Mouse (Mus musculus) mature B cell (primary cell): ENCODE results near the gene Phb.

Experiments
- in situ Hi-C: fragments of 300-500 bp; cut with MboI; formaldehyde crosslinking; loops from 2 replicates; pipeline ENCODE4 v1.14.3; 2019

Phb gene

GRCm38 (mm10) chr11:95666529-95667149, at the start of gene Phb:
TSS of gene Phb (plus strand) at chr11:95666957.
- in situ Hi-C loops, result no loop called here

- in situ Hi-C loops, result no loop called here
Measured at GRCm38 (mm10) chr11:95617785-95618465, 48.8 kb upstream of the Phb start.

GRCm38 (mm10) chr11:95619081-95619480, 47.7 kb upstream of the Phb start:
- in situ Hi-C loops, result no loop called here

- in situ Hi-C loops, result no loop called here
Measured at GRCm38 (mm10) chr11:95619886-95620444, 46.8 kb upstream of the Phb start.

GRCm38 (mm10) chr11:95621010-95621409, 45.7 kb upstream of the Phb start:
- in situ Hi-C loops, result no loop called here

GRCm38 (mm10) chr11:95621541-95622130, 45.1 kb upstream of the Phb start:
- in situ Hi-C loops, result no loop called here

GRCm38 (mm10) chr11:95622426-95622825, 44.3 kb upstream of the Phb start:
- in situ Hi-C loops, result no loop called here

- in situ Hi-C loops, result no loop called here
Measured at GRCm38 (mm10) chr11:95630558-95630957, 36.2 kb upstream of the Phb start.

GRCm38 (mm10) chr11:95631301-95631700, 35.5 kb upstream of the Phb start:
- in situ Hi-C loops, result no loop called here

- in situ Hi-C loops, result no loop called here
Measured at GRCm38 (mm10) chr11:95632474-95632873, 34.3 kb upstream of the Phb start.

GRCm38 (mm10) chr11:95633512-95634000, 33.2 kb upstream of the Phb start:
- in situ Hi-C loops, result no loop called here

- in situ Hi-C loops, result no loop called here
Measured at GRCm38 (mm10) chr11:95635030-95635429, 31.7 kb upstream of the Phb start.

- in situ Hi-C loops, result loop anchor here (10.0 kb wide), 1 partner anchor 106 kb away; no protein-coding TSS in a partner anchor
Measured at GRCm38 (mm10) chr11:95640751-95641150, 26.0 kb upstream of the Phb start.

- in situ Hi-C loops, result loop anchor here (10.0 kb wide), 1 partner anchor 108 kb away; no protein-coding TSS in a partner anchor
Measured at GRCm38 (mm10) chr11:95642534-95643280, 24.1 kb upstream of the Phb start.

- in situ Hi-C loops, result loop anchor here (10.0 kb wide), 1 partner anchor 109 kb away; no protein-coding TSS in a partner anchor
Measured at GRCm38 (mm10) chr11:95643856-95644255, 22.9 kb upstream of the Phb start.

GRCm38 (mm10) chr11:95644381-95644780, 22.4 kb upstream of the Phb start:
- in situ Hi-C loops, result loop anchor here (10.0 kb wide), 1 partner anchor 110 kb away; no protein-coding TSS in a partner anchor

GRCm38 (mm10) chr11:95645397-95646153, 21.2 kb upstream of the Phb start:
- in situ Hi-C loops, result loop anchor here (10.0 kb wide), 1 partner anchor 111 kb away; no protein-coding TSS in a partner anchor

GRCm38 (mm10) chr11:95646154-95646490, 20.6 kb upstream of the Phb start:
- in situ Hi-C loops, result loop anchor here (10.0 kb wide), 1 partner anchor 111 kb away; no protein-coding TSS in a partner anchor

- in situ Hi-C loops, result loop anchor here (10.0 kb wide), 1 partner anchor 113 kb away; no protein-coding TSS in a partner anchor
Measured at GRCm38 (mm10) chr11:95647791-95648190, 19.0 kb upstream of the Phb start.

GRCm38 (mm10) chr11:95648827-95649226, 17.9 kb upstream of the Phb start:
- in situ Hi-C loops, result loop anchor here (10.0 kb wide), 1 partner anchor 114 kb away; no protein-coding TSS in a partner anchor

- in situ Hi-C loops, result loop anchor here (10.0 kb wide), 1 partner anchor 115 kb away; no protein-coding TSS in a partner anchor
Measured at GRCm38 (mm10) chr11:95649560-95649959, 17.2 kb upstream of the Phb start.
